Mouse (Mus musculus): ENCODE results near the gene Wdr81. TPM values are rescaled to one million over a fixed set of nuclear protein-coding genes. Genes with fewer than 3 reads are reported as not detected.

The Wdr81 gene
- polyA plus RNA-seq, 1 experiment from 2014 or later = 7.6 TPM

- 57% methylated on average over 7 of the region's 7 CpGs for WGBS
- no peak overlapping the region for H3K4me2 ChIP-seq (ENCODE audit: low read length)
- no peak overlapping the region for H3K9ac ChIP-seq (ENCODE audit: low read depth, low read length)
- no peaks in the 10 kb centered on the region for H3K36me3 ChIP-seq (ENCODE audit: control insufficient read depth, insufficient read depth, low read length)
- ATAC-seq = no peak
- no peak overlapping the region for H3K4me3 ChIP-seq (ENCODE audit: low read depth, low read length)
- no peaks in the 10 kb centered on the region for H3K9me3 ChIP-seq (replicated peaks; ENCODE audit: control insufficient read depth, low read length, poor library complexity, severe bottlenecking)
- H3K27me3 ChIP-seq (ENCODE audit: control insufficient read depth, insufficient read depth, low read depth, low read length) = no peaks in the 10 kb centered on the region
- no peak overlapping the region for H3K27ac ChIP-seq (ENCODE audit: low read length)
- H3K4me1 ChIP-seq (ENCODE audit: control insufficient read depth, insufficient read depth, low read length) = no peaks in the 10 kb centered on the region
Measured at GRCm38 (mm10) chr11:75415096-75415495, 39.4 kb downstream of the Wdr81 start.

- H3K4me1 ChIP-seq (ENCODE audit: control insufficient read depth, insufficient read depth, low read length) = no peaks in the 10 kb centered on the region
- no peak for ATAC-seq
- WGBS = 93% methylated on average over 7 of the region's 7 CpGs
Measured at GRCm38 (mm10) chr11:75410591-75410990, 43.9 kb downstream of the Wdr81 start.

GRCm38 (mm10) chr11:75409679-75410575, 44.6 kb downstream of the Wdr81 start:
- H3K36me3 ChIP-seq (ENCODE audit: control insufficient read depth, insufficient read depth, low read length) = no peaks in the 10 kb centered on the region
- no peaks in the 10 kb centered on the region for H3K9me3 ChIP-seq (replicated peaks; ENCODE audit: control insufficient read depth, low read length, poor library complexity, severe bottlenecking)
- H3K27ac ChIP-seq (ENCODE audit: low read length) = no peak overlapping the region
- no peak overlapping the region for H3K9ac ChIP-seq (ENCODE audit: low read depth, low read length)
- H3K4me1 ChIP-seq (ENCODE audit: control insufficient read depth, insufficient read depth, low read length) = no peaks in the 10 kb centered on the region
- no peak overlapping the region for H3K4me3 ChIP-seq (ENCODE audit: low read depth, low read length)
- no peak for ATAC-seq
- WGBS = 66% methylated on average over 17 of the region's 17 CpGs
- no peak overlapping the region for H3K4me2 ChIP-seq (ENCODE audit: low read length)
- no peaks in the 10 kb centered on the region for H3K27me3 ChIP-seq (ENCODE audit: control insufficient read depth, insufficient read depth, low read depth, low read length)

More at GRCm38 (mm10) chr11:75410591-75410990, 43.9 kb downstream of the Wdr81 start:
- no peak overlapping the region for H3K27ac ChIP-seq (ENCODE audit: low read length)
- H3K9me3 ChIP-seq (replicated peaks; ENCODE audit: control insufficient read depth, low read length, poor library complexity, severe bottlenecking) = no peaks in the 10 kb centered on the region
- no peaks in the 10 kb centered on the region for H3K27me3 ChIP-seq (ENCODE audit: control insufficient read depth, insufficient read depth, low read depth, low read length)
- no peak overlapping the region for H3K4me3 ChIP-seq (ENCODE audit: low read depth, low read length)
- no peak overlapping the region for H3K4me2 ChIP-seq (ENCODE audit: low read length)
- H3K36me3 ChIP-seq (ENCODE audit: control insufficient read depth, insufficient read depth, low read length) = no peaks in the 10 kb centered on the region
- no peak overlapping the region for H3K9ac ChIP-seq (ENCODE audit: low read depth, low read length)

- no peaks in the 10 kb centered on the region for H3K9me3 ChIP-seq (replicated peaks; ENCODE audit: control insufficient read depth, low read length, poor library complexity, severe bottlenecking)
- H3K4me2 ChIP-seq (ENCODE audit: low read length) = no peak overlapping the region
- ATAC-seq = no peak
- H3K9ac ChIP-seq (ENCODE audit: low read depth, low read length) = no peak overlapping the region
- H3K27me3 ChIP-seq (ENCODE audit: control insufficient read depth, insufficient read depth, low read depth, low read length) = no peaks in the 10 kb centered on the region
- H3K4me3 ChIP-seq (ENCODE audit: low read depth, low read length) = no peak overlapping the region
- 36% methylated on average over 3 of the region's 3 CpGs for WGBS
- H3K36me3 ChIP-seq (ENCODE audit: control insufficient read depth, insufficient read depth, low read length) = no peaks in the 10 kb centered on the region
- H3K4me1 ChIP-seq (ENCODE audit: control insufficient read depth, insufficient read depth, low read length) = peaks cover 3% of the 10 kb centered on the region
- no peak overlapping the region for H3K27ac ChIP-seq (ENCODE audit: low read length)
Measured at GRCm38 (mm10) chr11:75406865-75407264, 47.7 kb downstream of the Wdr81 start.

GRCm38 (mm10) chr11:75406104-75406503, 48.4 kb downstream of the Wdr81 start:
- no peaks in the 10 kb centered on the region for H3K27me3 ChIP-seq (ENCODE audit: control insufficient read depth, insufficient read depth, low read depth, low read length)
- H3K4me1 ChIP-seq (ENCODE audit: control insufficient read depth, insufficient read depth, low read length) = peaks cover 3% of the 10 kb centered on the region
- H3K9ac ChIP-seq (ENCODE audit: low read depth, low read length) = no peak overlapping the region
- no peak for ATAC-seq
- 62% methylated on average over 4 of the region's 4 CpGs for WGBS
- no peak overlapping the region for H3K4me2 ChIP-seq (ENCODE audit: low read length)
- no peak overlapping the region for H3K27ac ChIP-seq (ENCODE audit: low read length)
- no peaks in the 10 kb centered on the region for H3K9me3 ChIP-seq (replicated peaks; ENCODE audit: control insufficient read depth, low read length, poor library complexity, severe bottlenecking)
- no peaks in the 10 kb centered on the region for H3K36me3 ChIP-seq (ENCODE audit: control insufficient read depth, insufficient read depth, low read length)
- H3K4me3 ChIP-seq (ENCODE audit: low read depth, low read length) = no peak overlapping the region

- Histone ChIP-seq H3K4me2 (ENCODE audit: low read length) (no peak overlapping the region), H3K27ac (ENCODE audit: low read length) (no peak overlapping the region), H3K27me3 (ENCODE audit: control insufficient read depth, insufficient read depth, low read depth, low read length) (no peaks in the 10 kb centered on the region), H3K36me3 (ENCODE audit: control insufficient read depth, insufficient read depth, low read length) (no peaks in the 10 kb centered on the region), H3K4me1 (ENCODE audit: control insufficient read depth, insufficient read depth, low read length) (peaks cover 3% of the 10 kb centered on the region), H3K9ac (ENCODE audit: low read depth, low read length) (no peak overlapping the region), H3K9me3 (replicated peaks; ENCODE audit: control insufficient read depth, low read length, poor library complexity, severe bottlenecking) (no peaks in the 10 kb centered on the region), H3K4me3 (ENCODE audit: low read depth, low read length) (no peak overlapping the region)
- ATAC-seq = no peak
- 89% methylated on average over 6 of the region's 6 CpGs for WGBS
Measured at GRCm38 (mm10) chr11:75404801-75405200, 49.7 kb downstream of the Wdr81 start.

GRCm38 (mm10) chr11:75403301-75404052, 51.0 kb downstream of the Wdr81 start:
- Histone ChIP-seq H3K4me2 (ENCODE audit: low read length) (no peak overlapping the region), H3K27me3 (ENCODE audit: control insufficient read depth, insufficient read depth, low read depth, low read length) (no peaks in the 10 kb centered on the region), H3K27ac (ENCODE audit: low read length) (no peak overlapping the region), H3K9me3 (replicated peaks; ENCODE audit: control insufficient read depth, low read length, poor library complexity, severe bottlenecking) (no peaks in the 10 kb centered on the region), H3K4me3 (ENCODE audit: low read depth, low read length) (no peak overlapping the region), H3K9ac (ENCODE audit: low read depth, low read length) (no peak overlapping the region), H3K36me3 (ENCODE audit: control insufficient read depth, insufficient read depth, low read length) (no peaks in the 10 kb centered on the region), H3K4me1 (ENCODE audit: control insufficient read depth, insufficient read depth, low read length) (peaks cover 3% of the 10 kb centered on the region)
- 72% methylated on average over 6 of the region's 6 CpGs for WGBS
- no peak for ATAC-seq

GRCm38 (mm10) chr11:75402271-75402690, 52.2 kb downstream of the Wdr81 start:
- peak overlapping the region; percentile 35; the same call in 1 of the 2 replicates for H3K27ac ChIP-seq (ENCODE audit: low read length)

GRCm38 (mm10) chr11:75400099-75400498, 54.4 kb downstream of the Wdr81 start:
- Histone ChIP-seq H3K9me3 (replicated peaks; ENCODE audit: control insufficient read depth, low read length, poor library complexity, severe bottlenecking) (no peaks in the 10 kb centered on the region), H3K27me3 (ENCODE audit: control insufficient read depth, insufficient read depth, low read depth, low read length) (no peaks in the 10 kb centered on the region), H3K36me3 (ENCODE audit: control insufficient read depth, insufficient read depth, low read length) (no peaks in the 10 kb centered on the region), H3K4me2 (ENCODE audit: low read length) (no peak overlapping the region), H3K4me1 (ENCODE audit: control insufficient read depth, insufficient read depth, low read length) (peaks cover 8% of the 10 kb centered on the region), H3K9ac (ENCODE audit: low read depth, low read length) (no peak overlapping the region), H3K27ac (ENCODE audit: low read length) (no peak overlapping the region), H3K4me3 (ENCODE audit: low read depth, low read length) (no peak overlapping the region)
- no peak for ATAC-seq
- 54% methylated on average over 9 of the region's 9 CpGs for WGBS

More at GRCm38 (mm10) chr11:75402271-75402690, 52.2 kb downstream of the Wdr81 start:
- Histone ChIP-seq H3K9ac (ENCODE audit: low read depth, low read length) (no peak overlapping the region), H3K27me3 (ENCODE audit: control insufficient read depth, insufficient read depth, low read depth, low read length) (no peaks in the 10 kb centered on the region), H3K4me2 (ENCODE audit: low read length) (no peak overlapping the region), H3K36me3 (ENCODE audit: control insufficient read depth, insufficient read depth, low read length) (no peaks in the 10 kb centered on the region), H3K4me3 (ENCODE audit: low read depth, low read length) (no peak overlapping the region), H3K9me3 (replicated peaks; ENCODE audit: control insufficient read depth, low read length, poor library complexity, severe bottlenecking) (no peaks in the 10 kb centered on the region), H3K4me1 (ENCODE audit: control insufficient read depth, insufficient read depth, low read length) (peaks cover 5% of the 10 kb centered on the region)
- ATAC-seq = peak; percentile 62; the same call in 1 of the 2 replicates
- 55% methylated on average over 5 of the region's 5 CpGs for WGBS

Measured in midbrain, embryonic 16.5 days (tissue).